27 mouse cellular contexts compared by ENCODE assay signal in genomic region chr9:14625961-14626360, GRCm38 (mm10). TPM values are rescaled to one million over a fixed set of nuclear protein-coding genes. Genes with fewer than 3 reads are reported as not detected.
"Had no signal": no experiment of that assay in that cellular context is flagged by ENCODE, and none has a peak within 500 bp of the region (broad histone marks: within the 10 kb centered on the region; RNA-seq: fewer than 3 reads in every experiment).

No protein-coding gene starts in this region.

- H3K27me3 ChIP-seq: heart, embryonic 13.5 days; heart, embryonic 15.5 days; hindbrain, embryonic 13.5 days; hindbrain, embryonic 15.5 days; kidney, embryonic 15.5 days; limb, embryonic 12.5 days; liver, embryonic 13.5 days had no signal

- H3K4me3 ChIP-seq: heart, adult 2 months; heart, embryonic 13.5 days; heart, embryonic 15.5 days; hindbrain, embryonic 13.5 days; hindbrain, embryonic 15.5 days; kidney, embryonic 15.5 days; layer of hippocampus, adult 2 months; left cerebral cortex, adult 2 months; limb, embryonic 10.5 days; limb, embryonic 12.5 days; liver, embryonic 13.5 days had no signal

- DNase-seq: gastrocnemius, postnatal 10 days; gastrocnemius, postnatal 25 days; heart, adult 11 months; heart, adult 2 months; heart, postnatal 14 days; heart, postnatal 36 days; kidney, adult 11 months; kidney, adult 2 months; kidney, adult 9 months; kidney, postnatal 14 days; kidney, postnatal 36 days; liver; liver, embryonic 13.5 days had no signal

- H3K27ac ChIP-seq: heart, embryonic 13.5 days; heart, embryonic 15.5 days; hindbrain, embryonic 13.5 days; hindbrain, embryonic 15.5 days; hindbrain, postnatal 0 days; kidney, embryonic 15.5 days; kidney, postnatal 0 days; layer of hippocampus, adult 2 months; left cerebral cortex, adult 2 months; limb, embryonic 10.5 days; limb, embryonic 12.5 days; liver, embryonic 13.5 days had no signal

- H3K4me2 ChIP-seq: heart, embryonic 11.5 days; heart, embryonic 13.5 days; heart, embryonic 15.5 days; hindbrain, embryonic 13.5 days; hindbrain, embryonic 15.5 days; kidney, embryonic 15.5 days; limb, embryonic 12.5 days; liver, embryonic 11.5 days; liver, embryonic 13.5 days had no signal

- H3K36me3 ChIP-seq: heart, embryonic 13.5 days; heart, embryonic 15.5 days; hindbrain, embryonic 13.5 days; hindbrain, embryonic 15.5 days; kidney, embryonic 15.5 days; limb, embryonic 10.5 days; limb, embryonic 12.5 days; liver, embryonic 13.5 days had no signal

RNA-seq across cellular contexts. Expression of gene Amotl1, which starts 18.9 kb away (rescaled TPM):
- total RNA-seq: hematopoietic stem cell, adult 5-6 weeks had no signal
